Mouse (Mus musculus): ENCODE measurements around the gene Tnf.

- TF ChIP-seq CTCF (IDR thresholded peaks at IDR 0.05) (no peak), POLR2A (IDR thresholded peaks at IDR 0.05; ENCODE audit: insufficient read depth, low read depth, low read length) (no peak)
These were observed 12.6 kb downstream of the Tnf start for GRCm38 (mm10) chr17:35189186-35189585.
